Mouse (Mus musculus) CH12.LX (cell line): ENCODE results near the gene Bspry.

ENCODE experiments used
- BHLHE40 ChIP-seq: IDR thresholded peaks from 2 replicates; pipeline ENCODE4 v1.6.1; 2011; ENCODE audit warnings: mild to moderate bottlenecking, low read depth, low read length, improper control_type of control experiment
- CHD2 ChIP-seq: IDR thresholded peaks from 2 replicates; pipeline ENCODE4 v1.6.1; 2011; ENCODE audit warnings: low read length, improper control_type of control experiment
- CTCF ChIP-seq, 2 experiments: IDR thresholded peaks in 1 of 2; conservative IDR thresholded peaks in 1 of 2; 2 replicates each; pipeline ENCODE4 v1.5.1; 2011 to 2012; ENCODE audit warnings: low read depth in 2 of 2, low read length in 2 of 2, improper control_type of control experiment in 1 of 2, inconsistent platforms in 1 of 2, mild to moderate bottlenecking in 1 of 2, moderate library complexity in 1 of 2
- EP300 ChIP-seq: IDR thresholded peaks from 2 replicates; pipeline ENCODE4 v1.6.1; 2011; ENCODE audit warnings: low read length, improper control_type of control experiment
- KAT2A ChIP-seq: IDR thresholded peaks from 2 replicates; pipeline ENCODE4 v1.6.1; 2012; ENCODE audit warnings: low read length, improper control_type of control experiment, inconsistent platforms; ENCODE audit not compliant: insufficient replicate concordance
- MAX ChIP-seq: IDR thresholded peaks from 2 replicates; pipeline ENCODE4 v1.6.1; 2011; ENCODE audit warnings: low read length, improper control_type of control experiment
- POLR2A ChIP-seq: IDR thresholded peaks from 2 replicates; pipeline ENCODE4 v1.6.1; 2011; ENCODE audit warnings: low read depth, mild to moderate bottlenecking, improper control_type of control experiment, low read length
- POLR2AphosphoS2 ChIP-seq: IDR thresholded peaks from 2 replicates; pipeline ENCODE4 v1.6.1; 2011; ENCODE audit warnings: low read depth, low read length, improper control_type of control experiment
- RAD21 ChIP-seq: IDR thresholded peaks from 2 replicates; pipeline ENCODE4 v1.6.1; 2011; ENCODE audit warnings: low read depth, mild to moderate bottlenecking, low read length, improper control_type of control experiment, moderate library complexity
- RCOR1 ChIP-seq: conservative IDR thresholded peaks from 2 replicates; pipeline ENCODE4 v1.6.1; 2012; ENCODE audit warnings: low read depth, mild to moderate bottlenecking, inconsistent platforms, low read length, improper control_type of control experiment
- TBP ChIP-seq: conservative IDR thresholded peaks from 2 replicates; pipeline ENCODE4 v1.6.1; 2011; ENCODE audit warnings: low read depth, low read length, improper control_type of control experiment
- USF2 ChIP-seq: conservative IDR thresholded peaks from 2 replicates; pipeline ENCODE4 v1.6.1; 2011; ENCODE audit warnings: low read depth, low read length, improper control_type of control experiment
- ZC3H11A ChIP-seq: IDR thresholded peaks from 2 replicates; pipeline ENCODE4 v1.6.1; 2012; ENCODE audit warnings: low read depth, mild to moderate bottlenecking, inconsistent platforms, low read length, improper control_type of control experiment
- ZKSCAN1 ChIP-seq: IDR thresholded peaks from 2 replicates; pipeline ENCODE4 v1.6.1; 2012; ENCODE audit warnings: low read depth, inconsistent platforms, low read length, improper control_type of control experiment, borderline replicate concordance

DNA sequence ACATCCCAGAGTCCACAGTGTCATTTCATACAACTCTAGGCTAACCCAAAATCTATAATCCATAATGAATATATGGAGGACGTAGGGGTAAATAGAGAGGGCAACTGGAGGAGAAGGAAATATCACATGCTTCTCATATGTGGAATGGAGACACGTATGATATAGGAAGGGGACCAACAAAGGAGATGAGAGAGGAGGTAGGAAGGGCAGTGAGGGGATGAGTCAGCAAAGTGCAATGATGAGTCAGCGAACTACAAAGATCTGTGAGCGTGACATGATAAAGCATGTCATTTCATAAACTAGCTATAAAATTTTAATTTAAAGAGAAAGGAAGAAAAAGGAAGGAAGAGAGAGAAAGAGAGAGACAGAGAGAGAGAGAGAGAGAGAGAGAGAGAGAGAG is 48.3 kb upstream of the Bspry start:
- TF ChIP-seq CHD2 (no peak), BHLHE40 (no peak), MAX (no peak), TBP (no peak), POLR2A (no peak), CTCF (conservative IDR thresholded peaks at IDR 0.05 in 1 of 2, IDR thresholded peaks at IDR 0.05 in 1 of 2; ENCODE audit: low read depth in 2 of 2, low read length in 2 of 2) (no peak), ZKSCAN1 (no peak), EP300 (peak; percentile 50; the same call in 1 of the 2 replicates), USF2 (no peak), RCOR1 (no peak), POLR2AphosphoS2 (no peak), KAT2A (no peak), ZC3H11A (no peak), RAD21 (no peak)
